Mouse (Mus musculus) right cerebral cortex, adult 2 months (tissue): ENCODE measurements around the gene Colca2.

Experiments
- DNase-seq, 2 experiments: peaks; one replicate each; pipeline ENCODE4 v3.0.0; 2021 to 2022; ENCODE audit warnings: low spot score in 2 of 2

The Colca2 gene

GRCm38 (mm10) chr9:51278500-51279381 is at the start of gene Colca2:
Gene Colca2, minus strand, starts transcription at chr9:51278569.
- DNase-seq = peak; percentile 59 to 62

- no peak for DNase-seq
These were observed 49.2 kb upstream of the Colca2 start for GRCm38 (mm10) chr9:51327555-51327903.

GRCm38 (mm10) chr9:51326619-51327554 is 48.5 kb upstream of the Colca2 start:
- no peak for DNase-seq

GRCm38 (mm10) chr9:51324406-51325065 is 46.2 kb upstream of the Colca2 start:
- no peak for DNase-seq

DNA sequence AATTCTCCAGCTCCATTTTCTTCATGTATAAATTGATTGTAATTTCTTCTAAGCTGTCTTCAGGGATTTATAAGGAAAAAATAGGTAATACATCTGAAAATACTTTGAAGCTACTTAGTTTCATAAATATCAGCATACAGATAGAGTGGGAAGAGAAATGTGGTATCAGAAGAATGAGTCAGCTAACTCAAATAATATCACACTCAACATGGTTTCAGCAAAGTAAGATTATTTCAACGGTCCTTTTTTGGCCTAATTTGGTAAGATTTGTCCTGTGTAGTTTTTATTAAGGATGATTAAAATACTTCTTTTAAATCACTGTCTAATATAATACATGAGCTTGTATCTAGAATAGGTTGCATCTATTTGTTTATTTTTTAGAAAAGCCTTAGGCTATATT is 41.7 kb upstream of the Colca2 start:
- DNase-seq = no peak

DNA sequence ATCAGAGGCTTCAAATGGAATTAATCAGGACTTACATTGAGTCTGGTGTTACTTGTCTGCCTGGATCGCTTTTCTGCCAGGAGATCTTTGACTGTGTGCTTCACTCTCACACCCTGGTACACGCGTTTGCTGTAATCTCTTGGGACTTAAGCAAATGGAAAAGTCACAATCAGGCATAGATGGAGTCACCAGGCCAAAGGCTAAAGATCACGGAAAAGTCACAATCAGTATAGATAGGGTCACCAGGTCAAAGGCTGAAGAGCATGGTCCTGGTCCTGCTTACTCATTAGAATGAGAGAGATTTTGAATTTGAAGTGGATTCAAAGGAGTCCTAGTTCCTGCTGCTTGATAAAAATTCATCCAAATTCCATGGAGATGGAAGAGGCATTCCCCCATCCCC is 39.9 kb upstream of the Colca2 start:
- no peak for DNase-seq

DNA sequence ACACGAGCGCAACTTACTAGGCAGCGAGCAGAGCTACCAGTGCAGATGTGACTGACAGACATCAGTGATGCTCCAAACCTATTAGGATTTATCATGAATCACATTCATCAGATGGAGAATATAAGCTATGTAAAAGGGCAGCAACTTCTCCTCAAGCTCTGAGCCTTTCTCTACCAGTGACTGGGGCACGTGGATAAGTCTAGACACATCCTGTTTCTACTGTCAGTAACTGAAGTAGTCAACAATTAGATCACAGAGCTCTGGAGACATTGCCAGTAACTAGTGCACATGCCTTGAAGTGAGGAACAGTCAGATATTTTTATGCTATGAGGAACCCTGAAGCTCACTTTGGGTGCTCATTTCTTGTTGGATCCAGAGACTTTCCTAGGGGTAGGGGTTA is 39.0 kb upstream of the Colca2 start:
- no peak for DNase-seq

DNA sequence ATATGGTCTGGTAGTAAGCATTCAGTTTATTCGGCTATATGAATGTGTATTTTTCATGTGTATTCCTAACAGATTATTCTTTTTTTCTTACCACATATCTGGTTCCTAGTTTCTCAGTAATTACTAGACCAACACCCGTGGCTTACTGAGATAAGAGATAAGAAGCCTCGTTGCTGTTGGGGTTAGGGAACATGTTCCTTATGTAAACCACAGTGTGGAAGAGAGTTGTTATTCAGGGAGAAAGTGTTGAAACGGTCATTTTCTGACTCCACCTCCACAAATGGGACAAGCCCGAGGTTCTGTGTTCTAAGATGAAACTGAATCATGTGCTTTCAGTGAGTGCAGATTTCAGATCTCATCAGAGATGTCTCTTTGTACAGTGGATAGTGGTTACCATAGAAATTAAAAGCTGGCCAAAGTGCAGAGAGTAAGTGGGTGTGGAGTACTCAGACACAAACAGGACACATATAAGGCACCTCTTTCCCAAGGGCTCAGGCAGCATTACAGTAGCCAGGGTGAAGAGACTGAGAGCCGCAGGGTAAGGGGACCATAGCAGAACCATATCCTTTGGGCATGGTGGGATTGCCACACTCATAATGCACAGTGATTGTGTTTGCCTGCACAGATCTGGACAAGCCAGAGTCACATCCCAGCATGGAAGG is 37.2 kb upstream of the Colca2 start:
- DNase-seq = no peak

DNA sequence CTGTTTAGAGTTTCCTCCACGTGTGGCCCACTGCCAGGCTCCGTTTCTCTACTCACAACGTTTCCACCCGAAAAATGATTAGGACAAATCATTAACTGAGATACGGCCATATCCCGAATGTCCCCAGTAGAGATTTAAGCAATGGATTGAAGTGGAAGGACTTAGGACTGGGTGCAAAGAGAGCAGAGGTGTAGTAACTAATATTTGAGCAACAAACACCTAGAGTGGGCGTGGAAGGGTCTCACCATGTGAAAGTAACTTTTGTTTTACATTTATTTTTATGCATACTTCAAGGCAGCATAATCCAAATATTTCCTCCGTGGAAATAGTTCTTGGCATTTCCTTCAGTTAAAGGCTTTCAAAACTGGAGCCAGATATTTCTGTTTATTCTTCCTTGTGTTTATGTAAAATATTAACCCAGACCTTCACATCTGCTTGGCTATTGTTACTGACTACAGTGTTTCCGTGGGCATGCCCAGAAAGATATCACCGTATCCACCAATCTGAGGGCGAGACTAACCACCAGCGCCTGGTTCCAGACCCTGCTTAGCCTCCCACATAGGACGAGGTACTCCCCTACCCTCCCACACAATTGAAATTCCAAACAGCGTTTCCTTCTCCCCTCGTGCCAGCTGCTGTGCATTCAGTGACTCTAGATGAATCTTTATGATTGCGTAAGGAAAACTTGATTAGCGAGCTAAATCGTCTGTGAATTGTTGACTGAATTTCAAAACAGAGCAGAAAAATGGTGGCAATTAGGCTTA is 34.4 kb upstream of the Colca2 start:
- DNase-seq = no peak

DNA sequence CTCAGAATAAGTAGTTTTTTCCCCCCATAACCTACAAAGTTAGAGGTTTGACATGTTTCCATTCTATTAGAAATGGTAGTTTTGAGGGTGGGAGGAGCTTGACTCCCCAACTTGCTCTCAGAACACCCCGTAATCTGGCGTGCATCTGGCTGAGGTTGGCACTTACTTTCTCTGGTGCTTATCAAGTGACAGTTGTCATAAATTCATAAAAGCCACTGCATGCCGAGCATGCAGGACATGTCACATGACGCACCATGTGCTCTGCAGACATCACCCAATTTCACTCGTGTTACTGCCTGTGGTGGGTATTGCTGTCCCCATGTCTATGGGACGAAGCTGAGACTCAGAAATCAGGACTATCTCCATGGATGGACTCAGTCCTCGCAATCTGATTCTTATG is 32.1 kb upstream of the Colca2 start:
- no peak for DNase-seq

DNA sequence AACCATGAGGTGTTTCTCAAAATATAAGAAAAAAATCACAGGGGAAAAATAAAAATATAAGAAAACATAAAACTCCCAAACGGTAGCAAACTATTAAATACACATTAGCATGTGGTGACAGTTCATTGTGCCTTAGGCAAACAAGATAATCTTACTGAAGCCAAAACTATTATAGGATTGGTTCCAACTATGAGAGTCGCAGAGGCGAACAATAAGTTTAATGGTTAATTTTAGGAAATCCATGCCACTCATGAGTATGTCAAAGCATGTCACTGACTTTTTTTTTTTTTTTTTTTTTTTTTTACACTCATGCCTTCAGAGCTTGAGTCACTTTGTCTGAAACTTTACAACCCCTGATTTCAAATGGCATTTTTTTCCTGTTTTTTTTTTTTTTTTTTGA is 28.0 kb upstream of the Colca2 start:
- DNase-seq = no peak

DNA sequence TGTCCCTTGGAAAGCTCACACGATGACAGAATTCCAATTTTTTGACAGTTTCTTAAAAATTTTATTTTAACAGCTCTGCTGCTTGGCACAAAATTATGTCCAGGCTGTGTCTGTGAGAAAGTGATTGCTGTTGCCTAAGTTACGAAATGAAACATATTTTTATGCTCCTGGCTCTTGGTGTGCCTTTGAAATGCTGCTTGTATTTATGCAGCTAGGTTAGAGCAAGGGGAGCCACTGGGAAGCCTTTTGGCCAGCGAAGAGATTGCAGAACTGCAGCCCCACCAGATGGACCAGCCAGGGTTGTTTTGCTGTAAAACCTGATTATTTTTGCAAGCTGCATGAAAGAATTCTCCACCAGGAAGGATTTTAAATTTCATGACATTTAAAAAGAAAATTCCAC is 26.8 kb upstream of the Colca2 start:
- peak; percentile 22 to 36 for DNase-seq

- DNase-seq = no peak
These were observed 25.6 kb upstream of the Colca2 start for GRCm38 (mm10) chr9:51303980-51304379.

DNA sequence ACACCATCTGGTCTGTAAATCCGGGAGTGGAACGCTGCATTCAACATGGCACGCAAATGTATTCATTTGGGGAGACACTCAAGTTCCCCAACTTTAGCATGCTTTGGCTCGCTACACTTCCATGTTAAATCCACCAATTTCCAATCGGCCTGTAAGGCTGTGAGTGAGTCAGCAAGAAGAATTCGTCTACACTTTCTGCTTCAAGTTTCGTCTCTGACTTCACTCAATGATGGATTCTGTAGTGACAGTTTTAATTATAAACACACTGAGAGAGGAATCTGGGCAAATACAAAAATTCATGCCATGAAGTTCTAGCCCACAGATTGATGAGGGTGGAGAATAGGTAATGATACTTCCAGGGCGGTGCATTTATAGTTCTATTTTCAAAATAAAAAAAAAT is 15.2 kb upstream of the Colca2 start:
- no peak for DNase-seq

DNA sequence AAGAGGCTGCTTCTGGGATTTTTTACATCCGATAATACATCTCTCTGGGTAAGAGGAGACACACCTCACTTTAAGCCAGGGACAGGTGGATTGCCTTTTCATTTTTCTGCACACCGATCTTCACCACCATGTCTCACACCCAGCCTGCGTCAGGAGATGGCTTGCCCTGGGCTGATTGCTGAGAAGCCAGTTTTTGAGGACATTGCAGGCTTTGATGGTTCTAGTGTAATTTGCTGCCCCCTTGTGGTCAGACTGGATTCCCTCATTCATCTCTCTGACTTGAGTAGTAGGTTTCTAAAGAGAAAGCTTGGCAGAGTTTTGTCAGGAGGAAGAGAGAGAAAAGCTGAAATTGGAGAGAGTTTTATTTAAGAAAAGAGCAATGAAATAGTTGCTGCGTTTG is 14.3 kb upstream of the Colca2 start:
- DNase-seq = peak; percentile 90 to 92

DNA sequence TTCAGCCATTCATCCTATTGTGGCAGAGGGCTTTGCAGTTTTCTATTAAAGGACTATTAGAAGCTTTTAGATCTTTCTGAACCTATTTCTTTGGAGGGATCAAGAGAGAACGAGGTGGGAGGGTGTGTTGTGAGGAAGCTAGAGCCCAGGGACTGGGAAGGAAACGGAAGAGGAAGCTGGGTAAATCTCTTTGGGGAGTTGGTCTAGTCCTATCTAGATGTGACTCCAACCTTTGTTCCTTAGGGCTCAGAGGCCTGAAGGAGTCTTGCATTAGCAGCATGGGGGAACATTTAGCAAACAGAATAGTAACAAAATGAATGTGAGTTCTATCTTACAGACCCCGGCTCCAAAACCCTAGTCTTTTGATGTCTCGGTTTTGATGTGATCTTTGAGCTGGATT is 12.6 kb upstream of the Colca2 start:
- no peak for DNase-seq

DNA sequence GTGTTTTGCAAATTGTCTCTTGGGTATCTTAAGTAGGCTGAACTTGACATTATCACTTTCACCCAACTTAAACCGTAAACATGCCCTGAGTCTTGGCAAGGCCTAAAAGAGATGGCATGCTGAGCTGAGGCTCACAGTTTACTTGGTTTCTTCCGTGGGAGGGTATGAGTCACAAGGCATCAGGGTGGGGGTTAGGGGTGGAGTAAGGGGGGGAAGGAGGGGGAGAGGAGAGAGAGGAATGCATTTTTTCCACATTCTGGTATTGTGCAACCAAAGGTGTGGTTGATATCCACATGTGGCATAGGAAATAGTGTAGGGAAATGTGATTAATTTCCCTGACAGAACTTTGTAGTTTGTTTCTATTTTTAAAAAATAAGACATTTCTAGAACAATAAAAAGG is 7.7 kb upstream of the Colca2 start:
- DNase-seq = no peak

GRCm38 (mm10) chr9:51277834-51278498 is 403 bp downstream of the Colca2 start:
- no peak for DNase-seq

DNA sequence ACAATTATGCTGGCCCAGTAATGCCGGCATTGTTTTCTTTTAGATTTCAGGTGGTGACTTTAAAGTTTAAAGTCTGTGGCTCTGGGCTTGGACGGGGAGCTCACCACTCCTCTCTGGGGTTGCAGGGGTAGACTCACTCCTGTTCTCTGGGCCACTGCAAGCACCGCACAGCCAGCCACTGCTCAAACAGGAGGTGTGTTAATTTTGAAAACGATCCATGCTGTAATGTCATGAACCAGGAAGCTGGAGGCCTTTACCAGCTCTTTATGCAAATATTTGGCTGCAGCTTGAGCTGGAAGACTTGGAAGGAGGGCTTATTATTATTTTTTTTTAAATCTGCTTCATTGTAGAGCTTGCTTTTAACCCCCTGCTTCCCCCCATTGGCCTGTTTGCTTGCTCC is 3.7 kb downstream of the Colca2 start:
- DNase-seq = no peak

GRCm38 (mm10) chr9:51273581-51274154 is 4.7 kb downstream of the Colca2 start:
- DNase-seq = no peak
